Mouse (Mus musculus) monocyte, adult 2 months (primary cell): ENCODE data around the gene D10Wsu102e.
"Not testable (repeated sequence)": the region's sequence is repeated elsewhere in the genome, so short reads cannot be mapped to it uniquely, and the experiment has no call there.

Source experiments
- DNase-seq, 2 experiments: peaks; one replicate each; pipeline ENCODE4 v3.0.0; 2022; ENCODE audit warnings: low spot score in 2 of 2, low read depth in 1 of 2

Gene D10Wsu102e

DNA sequence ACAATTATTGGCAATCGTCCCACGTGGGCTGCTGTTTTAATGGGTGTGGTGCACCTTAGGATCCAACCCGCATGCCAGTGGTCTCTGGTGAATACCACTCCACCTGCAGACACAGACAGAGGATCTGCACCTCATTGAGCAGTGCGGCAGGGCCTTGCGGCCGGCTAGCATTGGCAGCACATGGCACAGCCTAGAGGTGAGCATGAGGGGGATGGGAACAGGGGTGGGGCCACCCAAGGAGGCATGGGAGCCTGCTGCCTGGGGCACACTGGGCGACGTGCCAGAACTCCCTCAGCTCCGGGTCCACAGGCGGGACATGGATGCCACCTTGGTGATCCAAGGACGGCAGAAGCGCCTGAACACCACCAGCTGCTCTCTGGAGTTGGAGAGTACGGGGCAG lies 23.8 kb downstream of the D10Wsu102e start:
- DNase-seq: no peak

DNA sequence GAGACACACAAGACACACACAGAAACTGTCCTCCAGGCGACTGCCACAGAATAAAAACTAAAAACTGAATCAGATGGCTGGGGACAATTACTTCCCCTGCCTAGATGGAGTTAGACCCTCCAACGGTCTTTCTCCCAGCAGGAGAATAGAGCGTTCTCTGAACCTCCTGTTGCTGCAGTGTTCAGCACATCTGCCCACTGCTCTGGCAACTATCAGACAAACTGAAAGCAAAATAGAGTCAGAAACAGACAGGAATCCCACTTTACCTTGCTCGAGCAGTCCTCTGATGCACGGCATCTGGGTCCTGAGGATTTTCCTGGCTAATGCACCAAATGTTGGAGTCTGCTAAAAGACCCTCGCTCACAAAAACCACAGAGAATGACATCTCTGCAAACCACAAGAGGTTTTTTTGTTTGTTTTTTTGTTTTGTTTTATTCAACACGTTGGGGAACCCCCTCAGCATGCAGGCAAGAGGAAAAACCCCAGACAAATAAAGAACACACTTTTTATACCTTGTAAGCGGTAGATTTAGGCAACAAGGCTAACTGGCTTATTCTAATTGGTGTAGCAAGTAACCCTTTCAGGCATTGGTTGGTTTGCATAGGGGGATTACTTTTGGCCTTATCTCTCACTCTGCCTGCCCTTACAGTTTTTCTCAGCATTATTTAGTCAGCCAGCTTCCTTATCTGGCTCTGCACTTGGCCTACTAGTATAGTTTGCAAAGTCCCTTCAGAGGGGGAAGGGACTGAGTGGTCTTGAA lies 24.6 kb downstream of the D10Wsu102e start:
- DNase-seq: no peak

DNA sequence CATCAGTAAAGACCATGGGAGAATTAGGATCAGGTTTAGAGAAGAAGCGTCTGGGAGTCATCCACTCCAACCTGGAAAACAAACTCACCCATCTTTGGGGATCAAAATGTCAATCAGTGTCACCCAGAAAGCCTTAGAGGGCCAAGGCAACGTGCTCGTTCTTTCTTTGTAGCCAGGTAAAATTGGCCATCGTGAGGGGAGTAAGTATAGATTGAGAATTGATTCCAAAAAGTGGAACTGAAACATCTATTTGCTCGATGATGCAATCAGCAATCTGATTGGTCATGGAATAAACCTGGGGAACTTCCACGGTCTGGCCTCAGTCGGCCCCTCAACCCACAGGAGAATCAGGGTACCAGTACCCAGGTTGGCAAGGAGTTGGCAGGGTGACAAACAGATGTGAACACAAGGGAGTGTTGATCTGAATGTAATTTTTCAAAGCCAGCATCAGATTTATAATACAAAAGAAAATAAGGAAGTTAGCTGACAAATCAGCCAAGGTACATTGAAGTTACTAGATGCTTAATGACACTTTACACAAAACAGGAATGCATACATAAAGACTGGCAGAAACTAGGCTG lies 25.4 kb downstream of the D10Wsu102e start:
- no peak for DNase-seq

DNA sequence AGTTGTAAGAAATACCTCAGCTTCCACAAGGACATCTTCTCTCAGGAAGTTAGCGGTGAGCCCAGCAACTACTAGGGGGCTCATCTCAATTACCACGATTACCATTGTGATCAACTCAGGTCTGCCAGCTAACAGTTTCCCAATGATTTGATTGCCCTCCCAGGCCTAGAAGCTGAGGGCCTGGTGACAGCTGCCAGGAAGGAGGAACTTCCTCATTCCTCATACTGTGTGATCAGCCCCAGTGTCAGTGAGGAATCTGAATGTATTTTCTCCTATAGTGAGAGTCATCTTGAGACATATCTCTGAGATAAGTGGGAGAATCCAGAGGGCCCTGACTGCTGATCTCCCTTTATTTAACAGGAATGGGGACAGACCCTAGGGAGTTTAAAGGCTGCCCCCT lies 37.3 kb downstream of the D10Wsu102e start:
- no peak for DNase-seq

DNA sequence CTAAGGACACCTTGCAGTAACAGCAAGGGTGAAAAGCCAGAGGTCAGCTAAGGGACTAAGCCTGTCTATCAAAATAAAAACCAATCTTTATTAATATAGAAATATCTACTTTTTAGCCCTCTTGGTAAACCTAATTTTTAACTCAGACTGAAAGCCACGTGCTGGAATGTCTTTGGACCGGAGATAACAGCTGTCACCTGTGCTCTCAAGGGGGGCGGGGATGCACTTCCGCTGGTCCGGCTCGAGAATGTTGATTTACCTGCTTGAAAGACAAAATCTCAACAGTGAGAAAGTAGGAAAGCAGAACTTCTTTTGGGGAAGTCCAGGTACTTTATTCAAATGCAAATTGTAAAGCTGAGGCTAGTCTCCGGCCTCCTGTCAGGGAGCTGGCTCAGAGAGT lies 40.9 kb downstream of the D10Wsu102e start:
- DNase-seq: not testable (repeated sequence)

DNA sequence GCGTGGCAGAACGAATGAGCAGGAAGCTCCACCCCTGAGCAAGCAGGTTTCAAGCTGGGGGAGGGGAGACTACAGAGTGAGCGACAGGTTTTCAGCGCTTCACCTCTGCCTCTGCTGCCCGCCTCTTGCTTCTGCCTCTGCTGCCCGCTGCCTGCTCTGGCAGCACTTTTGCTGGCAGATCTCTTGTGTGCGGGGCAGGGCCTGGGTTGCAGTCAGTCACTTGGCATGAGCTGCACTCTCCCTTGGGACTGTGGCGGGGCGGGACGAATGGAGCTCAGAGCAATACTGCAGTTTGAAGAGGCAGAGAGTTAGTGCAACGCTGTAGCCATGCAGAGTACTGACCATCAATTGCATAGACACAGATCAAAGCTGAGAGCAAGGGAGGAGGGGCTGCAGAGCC lies 45.0 kb downstream of the D10Wsu102e start:
- no peak for DNase-seq

DNA sequence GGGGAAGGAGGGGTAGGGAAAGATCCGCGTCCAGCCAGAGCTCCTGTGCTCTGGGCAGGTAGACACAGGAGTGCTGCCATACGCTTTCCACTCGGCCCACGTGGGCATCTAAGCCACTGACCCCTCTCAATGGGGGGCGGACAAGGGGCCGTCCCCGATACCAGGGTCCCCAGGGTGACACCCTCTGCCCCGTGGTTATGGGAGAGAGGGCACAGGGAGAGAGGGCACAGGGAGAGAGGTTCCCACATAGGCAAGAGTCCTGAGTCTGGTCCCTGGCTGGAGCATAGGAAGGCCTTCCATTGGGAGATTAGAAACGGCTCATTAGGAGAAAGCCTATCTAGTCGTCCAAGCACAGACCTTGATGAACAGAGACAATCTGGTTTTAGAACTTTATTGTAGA lies 45.7 kb downstream of the D10Wsu102e start:
- DNase-seq: no peak

DNA sequence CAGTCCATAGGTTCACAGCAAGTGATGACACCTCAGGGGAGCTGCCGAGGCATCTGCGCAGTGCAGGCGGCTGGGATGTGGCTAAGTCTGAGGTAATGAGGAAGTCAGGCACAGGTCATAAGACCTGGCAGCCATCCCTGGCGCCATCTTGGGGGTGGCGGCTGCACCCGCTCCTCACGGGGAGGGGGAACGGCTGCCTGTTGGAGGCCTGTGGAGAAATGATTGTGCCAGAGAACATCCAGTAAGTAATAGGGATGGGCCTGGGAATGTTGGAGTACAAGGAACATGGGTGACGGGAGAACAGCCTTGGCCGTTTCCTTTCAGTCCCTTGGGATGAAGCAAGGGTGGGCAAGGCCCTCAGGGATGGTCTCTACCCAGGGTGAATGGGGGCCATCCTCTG lies 47.1 kb downstream of the D10Wsu102e start:
- DNase-seq: no peak

DNA sequence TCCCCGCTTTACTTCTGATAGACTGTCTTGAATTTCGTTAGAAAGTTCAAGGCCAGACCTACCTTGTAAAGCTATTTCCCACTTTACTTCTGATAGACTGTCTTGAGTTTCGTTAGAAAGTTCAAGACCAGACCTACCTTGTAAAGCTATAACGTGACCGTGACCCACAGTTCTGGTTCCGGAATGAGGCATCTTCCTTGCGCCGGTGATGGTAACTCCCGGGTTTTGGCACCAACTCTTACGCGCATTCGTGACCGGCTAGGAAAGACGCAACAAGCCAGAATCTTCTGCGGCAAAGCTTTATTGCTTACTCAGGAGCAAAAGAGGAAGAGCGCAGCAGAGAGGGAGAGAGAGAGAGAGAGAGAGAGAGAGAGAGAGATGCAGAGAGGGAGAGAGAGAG lies 58.4 kb downstream of the D10Wsu102e start:
- DNase-seq: not testable (repeated sequence)

DNA sequence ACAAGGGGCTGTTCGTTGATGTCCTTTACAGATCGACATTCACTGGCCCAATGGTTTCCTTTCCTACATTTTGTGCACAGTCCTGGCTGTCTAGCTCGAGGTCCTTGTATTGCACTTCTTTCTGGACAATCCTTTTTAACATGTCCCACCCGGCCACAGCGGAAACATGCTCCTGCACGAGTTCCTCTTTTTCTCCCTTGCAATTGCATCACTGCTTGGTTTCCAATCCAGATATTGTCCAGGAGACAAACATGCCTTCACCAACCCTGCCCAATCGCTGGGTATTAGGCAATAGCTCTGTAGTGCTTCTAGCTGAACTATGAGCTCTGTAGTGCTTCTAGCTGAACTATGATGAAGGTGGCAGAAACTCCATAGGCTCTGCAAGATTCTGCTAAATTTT lies 88.6 kb downstream of the D10Wsu102e start:
- DNase-seq: peak in 1 of 2 experiments; percentile 14

DNA sequence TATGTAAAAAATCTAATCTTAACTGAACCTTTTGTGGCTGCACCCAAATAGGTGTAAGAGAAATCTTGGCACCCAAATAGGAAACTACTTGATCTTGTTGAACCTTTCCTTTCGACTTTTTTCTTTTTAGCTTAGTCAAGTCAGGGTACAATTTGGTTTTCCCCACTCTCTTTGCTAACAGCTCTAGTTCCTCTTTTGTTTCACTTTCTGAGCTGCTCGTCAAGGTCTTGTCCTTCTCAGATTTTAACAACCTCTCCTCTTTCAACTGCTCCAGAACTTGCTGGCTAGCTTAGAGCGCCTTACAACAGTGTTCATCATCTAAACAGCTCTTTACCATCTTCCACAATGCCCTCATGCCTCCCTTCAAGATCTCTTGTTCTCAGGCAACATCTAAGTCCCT lies 97.5 kb downstream of the D10Wsu102e start:
- DNase-seq: no peak

DNA sequence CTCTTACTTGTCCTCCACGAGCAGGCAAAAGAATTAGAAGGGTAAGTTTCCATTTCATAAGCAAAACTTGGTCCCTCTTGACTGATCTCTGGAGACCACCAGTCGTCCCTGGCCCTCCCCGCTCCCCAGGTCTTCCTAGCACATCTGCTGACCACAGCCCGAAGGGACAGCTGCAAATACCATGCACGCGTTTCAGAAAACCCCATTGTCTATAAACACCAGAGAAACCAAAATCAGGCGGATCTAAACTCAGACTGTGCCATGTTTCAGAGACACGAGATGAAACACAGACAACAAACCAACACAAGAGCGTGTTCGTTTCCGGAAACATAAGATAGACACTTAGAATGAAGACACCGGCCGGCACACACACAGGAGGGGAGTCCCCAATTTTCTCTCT lies 115.2 kb downstream of the D10Wsu102e start:
- no peak for DNase-seq

DNA sequence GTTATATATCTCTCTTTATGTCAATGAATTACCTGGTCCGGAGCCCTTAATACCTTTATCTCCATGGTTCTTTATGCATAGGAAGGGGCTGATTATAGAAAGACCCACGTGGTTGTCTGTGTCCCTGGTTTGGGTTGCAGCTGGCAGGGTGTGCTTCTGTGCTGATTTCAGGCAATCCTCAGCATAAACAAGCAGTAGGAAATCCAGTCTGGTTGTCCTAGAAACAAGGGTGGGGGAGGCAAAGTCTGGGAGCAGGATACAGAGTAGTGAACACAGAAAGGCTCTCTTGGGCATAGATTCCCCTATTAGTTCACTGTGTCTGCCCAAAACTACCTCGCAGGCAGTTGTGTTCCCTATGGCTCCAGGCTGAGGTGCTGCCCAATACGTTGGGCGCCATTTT lies 117.3 kb downstream of the D10Wsu102e start:
- no peak for DNase-seq

DNA sequence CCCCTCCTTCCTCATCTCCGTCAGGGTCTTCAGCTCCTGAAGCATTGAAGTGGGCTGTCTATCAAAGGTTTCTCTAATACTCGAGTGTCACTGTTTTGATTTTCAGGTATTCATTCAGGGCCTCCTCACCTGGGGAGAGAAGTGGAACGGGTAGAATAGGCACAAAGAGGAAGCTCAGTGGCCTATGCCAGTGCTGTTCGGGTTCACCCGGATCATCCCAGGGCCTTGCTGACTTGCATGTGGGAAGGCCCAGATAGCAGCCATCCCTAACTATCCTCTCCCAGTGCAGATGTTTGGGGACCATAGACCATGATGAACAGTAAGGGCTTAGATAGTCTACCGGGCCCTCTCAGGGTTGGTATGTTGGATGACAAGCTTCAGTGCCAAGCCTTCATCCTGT lies 130.5 kb downstream of the D10Wsu102e start:
- DNase-seq: no peak

DNA sequence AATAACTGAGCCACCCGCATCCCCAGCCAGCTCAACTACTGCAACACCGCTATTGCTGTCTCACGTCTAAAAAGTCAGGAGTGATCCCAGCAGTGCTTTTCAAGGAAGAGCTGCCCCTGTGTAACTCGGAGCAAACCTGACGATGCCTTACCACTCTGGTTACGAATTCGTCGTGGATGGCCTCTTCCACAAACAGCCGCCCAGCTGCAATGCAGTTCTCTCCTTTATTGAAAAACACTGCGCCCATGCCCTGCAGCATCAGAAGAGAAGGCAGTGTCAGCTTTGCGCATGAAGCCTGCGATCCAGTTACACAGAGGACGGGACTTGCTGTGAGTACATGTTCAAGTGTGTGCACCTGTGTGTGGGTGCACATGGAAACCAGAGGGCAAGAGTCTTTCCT lies 137.3 kb downstream of the D10Wsu102e start:
- no peak for DNase-seq

DNA sequence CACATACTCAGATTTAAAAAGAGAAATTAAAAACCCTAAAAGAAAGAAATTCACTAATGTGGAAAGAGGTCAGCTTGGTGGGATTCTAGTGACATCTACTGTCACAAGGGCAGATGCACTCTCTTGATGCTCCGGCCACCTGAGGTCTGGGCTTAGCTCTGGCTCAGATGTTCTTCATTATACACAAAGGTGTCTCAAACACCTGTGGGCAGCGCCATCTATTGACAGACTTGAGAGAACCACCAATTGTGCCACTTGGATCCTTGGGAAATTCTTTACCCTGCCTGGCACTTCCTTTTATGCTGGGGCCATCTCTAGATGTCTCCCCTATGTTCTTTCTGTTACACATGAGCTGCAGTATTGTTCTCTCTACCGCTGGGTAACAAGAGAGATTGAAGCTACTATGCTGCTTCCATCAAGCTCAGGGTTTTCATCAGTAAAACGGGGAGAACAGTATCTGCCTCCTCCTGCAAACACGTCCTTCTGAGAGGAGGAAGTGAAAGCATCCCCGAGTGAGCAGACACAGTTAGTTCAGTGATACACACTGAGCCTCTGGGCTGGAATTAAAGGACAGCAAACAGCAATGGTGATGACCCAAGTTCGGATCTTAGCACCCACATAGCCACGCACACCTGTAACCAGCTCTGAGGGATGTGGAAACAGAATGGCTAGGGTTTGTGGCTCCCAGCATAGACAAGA lies 149.1 kb downstream of the D10Wsu102e start:
- no peak for DNase-seq

DNA sequence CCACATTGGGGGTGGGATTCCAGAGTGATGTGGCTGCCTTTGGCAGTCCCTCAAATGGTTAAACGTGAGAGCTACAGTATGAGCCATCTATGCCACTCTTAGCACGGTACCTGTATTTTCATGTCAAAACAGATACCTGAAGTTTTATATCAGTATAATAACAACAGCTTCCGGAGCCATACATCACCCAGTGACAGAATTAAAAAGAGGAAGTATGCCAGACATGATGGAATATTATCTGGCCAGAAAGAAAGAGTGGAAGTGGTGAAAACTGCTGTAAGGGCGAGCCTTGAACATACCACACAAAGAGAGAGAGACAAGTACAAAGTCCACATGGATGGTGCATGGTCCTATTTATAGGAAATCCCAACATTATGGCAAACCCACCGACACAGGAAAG lies 151.3 kb downstream of the D10Wsu102e start:
- no peak for DNase-seq

DNA sequence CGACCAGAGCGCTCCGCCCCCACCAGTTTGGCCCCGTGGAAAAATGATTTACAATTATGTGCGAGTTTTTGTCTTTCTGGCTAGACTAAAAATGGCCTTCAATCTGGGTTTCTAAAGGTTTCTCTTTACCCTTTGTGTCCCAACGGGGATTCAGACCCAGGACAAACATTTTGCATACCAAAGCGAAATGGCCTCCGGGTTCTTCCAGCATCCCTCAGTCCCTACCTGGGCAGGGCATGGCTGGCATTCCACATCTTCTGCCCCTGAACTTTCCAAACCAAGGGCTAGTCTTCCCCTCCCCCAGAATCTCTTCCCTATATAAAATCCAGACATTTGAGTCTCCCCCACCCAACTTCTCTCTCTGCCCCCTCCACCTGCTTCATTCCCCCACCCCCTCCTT lies 153.7 kb downstream of the D10Wsu102e start:
- no peak for DNase-seq

DNA sequence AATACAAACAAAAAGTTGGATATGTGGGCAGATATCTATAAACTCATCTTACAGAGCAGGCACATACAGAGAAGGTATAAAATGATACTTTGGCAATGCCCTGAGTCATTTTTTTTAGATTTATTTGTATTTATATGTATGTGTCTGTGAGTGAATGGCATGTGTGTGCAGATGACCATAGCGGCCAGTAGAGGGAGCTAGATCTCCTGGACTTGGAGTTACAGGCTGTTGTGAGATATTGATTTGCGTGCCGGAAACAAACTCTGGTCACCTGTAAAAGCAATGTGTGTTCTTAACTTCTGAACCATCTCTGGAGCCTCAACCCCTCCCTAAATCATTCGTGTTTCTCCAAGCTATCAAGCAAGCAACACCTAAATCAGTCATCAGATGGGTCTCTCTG lies 161.0 kb downstream of the D10Wsu102e start:
- DNase-seq: no peak

DNA sequence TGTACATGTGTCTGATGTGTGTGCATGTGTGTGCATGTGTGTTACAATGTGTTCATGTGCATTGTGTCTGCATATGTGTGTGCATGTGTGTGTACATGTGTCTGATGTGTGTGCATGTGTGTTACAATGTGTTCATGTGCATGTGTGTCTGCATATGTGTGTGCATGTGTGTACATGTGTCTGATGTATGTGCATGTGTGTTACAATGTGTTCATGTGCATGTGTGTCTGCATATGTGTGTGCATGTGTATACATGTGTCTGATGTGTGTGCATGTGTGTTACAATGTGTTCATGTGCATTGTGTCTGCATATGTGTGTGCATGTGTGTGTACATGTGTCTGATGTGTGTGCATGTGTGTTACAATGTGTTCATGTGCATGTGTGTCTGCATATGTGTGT lies 164.2 kb downstream of the D10Wsu102e start:
- not testable (repeated sequence) for DNase-seq

DNA sequence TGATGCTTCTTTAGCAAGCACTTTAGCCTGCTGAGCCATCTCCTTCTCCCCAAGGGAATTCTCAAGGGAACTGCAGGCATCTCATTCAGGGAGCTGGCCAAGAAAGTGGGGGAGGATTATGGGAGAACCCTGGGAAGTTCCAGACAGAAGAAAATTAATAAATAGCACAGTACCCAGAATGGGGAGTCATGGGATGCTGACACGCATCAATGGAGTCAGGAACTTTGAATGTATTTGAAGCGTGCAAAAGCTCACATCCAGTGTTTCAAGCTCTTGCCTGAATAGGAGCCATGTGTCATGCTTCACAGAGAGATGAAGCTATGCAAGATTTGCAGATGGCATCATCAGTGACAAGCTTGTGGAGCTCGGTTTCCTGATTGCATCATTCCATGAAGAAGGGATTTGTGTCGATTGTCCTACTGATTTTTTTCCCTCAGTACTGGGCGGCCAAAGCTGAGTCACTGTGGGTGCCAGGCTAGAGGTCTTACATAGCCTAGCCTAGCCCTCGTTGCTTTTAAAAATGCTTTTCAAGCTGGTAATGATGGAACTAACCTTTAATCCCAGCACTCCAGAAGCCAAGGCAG lies 170.5 kb downstream of the D10Wsu102e start:
- no peak for DNase-seq

DNA sequence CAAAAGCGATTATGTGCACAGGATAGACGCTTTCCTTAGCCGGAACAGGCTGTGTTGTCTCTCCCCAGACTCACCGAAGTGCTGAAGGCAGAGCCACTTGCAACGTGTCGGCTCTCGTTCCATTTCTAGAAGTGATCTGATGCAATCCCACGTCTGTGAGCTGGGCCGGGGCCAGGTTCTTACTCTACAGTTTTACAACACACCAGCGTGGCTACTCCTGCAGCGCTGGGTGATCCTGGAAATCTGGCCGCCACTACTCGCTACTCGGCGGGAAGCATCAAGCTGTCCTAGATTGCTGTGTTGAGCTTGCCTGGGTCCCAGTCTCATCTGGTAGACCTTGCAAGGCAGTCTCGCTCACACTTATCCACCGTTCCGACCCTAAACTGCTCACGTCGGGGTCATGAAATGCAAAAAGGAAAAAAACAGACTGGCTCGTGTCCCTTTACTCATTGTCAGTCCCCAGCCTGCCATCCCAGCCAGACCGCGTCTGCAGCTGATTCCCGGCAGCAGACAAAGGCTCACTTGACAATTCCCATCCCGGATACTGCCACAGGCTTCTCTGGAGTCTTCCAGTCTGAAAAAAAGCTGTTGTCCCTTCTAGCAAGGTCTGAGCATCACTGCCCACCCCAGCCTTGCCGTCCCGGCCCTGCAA lies 173.4 kb downstream of the D10Wsu102e start:
- DNase-seq: no peak
